Mouse (Mus musculus) A20 (cell line): ENCODE measurements around the gene Traf3ip3.

Experiments used
- DNase-seq: peaks from one replicate; pipeline ENCODE4 v3.0.0-alpha.2; 2011; ENCODE audit warnings: low read depth, low spot score

Gene Traf3ip3

DNA sequence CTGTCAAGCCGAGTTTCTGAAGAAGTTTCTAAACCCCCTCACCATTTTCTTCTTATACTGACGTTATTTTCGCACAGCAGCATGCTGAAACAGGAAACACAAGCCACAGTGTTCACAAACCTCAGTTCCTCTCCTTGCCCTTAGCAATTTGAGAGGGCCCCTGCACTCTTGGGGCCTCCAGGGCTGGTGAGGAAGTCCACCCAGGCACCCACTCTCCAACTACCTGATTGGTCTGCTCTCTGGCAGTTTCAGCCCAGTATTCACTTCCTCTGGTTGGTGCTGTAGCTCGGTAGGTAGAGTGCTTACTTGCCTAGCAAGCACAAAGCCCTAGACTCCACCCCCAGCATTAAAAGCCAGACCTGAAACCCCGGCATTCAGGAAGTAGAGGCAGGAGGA, at the start of gene Traf3ip3:
Gene Traf3ip3, minus strand, starts transcription at position 321 of the 396 bp plus-strand sequence.
- peak; percentile 95 for DNase-seq

DNA sequence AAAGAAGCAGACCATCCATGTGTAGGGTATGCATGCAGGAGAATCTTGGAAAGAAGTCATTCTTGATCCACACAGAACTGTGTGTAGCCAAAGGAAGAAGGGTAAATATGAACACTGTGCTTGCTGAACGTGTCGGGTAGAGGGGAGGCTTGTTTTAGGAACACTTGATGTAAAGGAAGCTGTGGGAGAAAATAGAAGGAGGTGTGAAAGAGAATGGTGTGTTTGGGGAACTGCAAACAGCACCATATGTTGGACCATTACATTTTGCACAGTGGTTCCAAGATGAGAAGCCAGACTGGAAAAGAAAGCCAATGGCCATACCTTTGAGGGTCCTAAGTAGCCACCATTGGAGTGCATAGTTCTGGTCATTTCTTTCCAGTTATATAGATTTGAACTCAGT, 48.5 kb upstream of the Traf3ip3 start:
- no peak for DNase-seq

GRCm38 (mm10) chr1:193244235-193244634, 42.7 kb upstream of the Traf3ip3 start:
- DNase-seq = no peak

GRCm38 (mm10) chr1:193243571-193244193, 42.2 kb upstream of the Traf3ip3 start:
- DNase-seq = no peak

DNA sequence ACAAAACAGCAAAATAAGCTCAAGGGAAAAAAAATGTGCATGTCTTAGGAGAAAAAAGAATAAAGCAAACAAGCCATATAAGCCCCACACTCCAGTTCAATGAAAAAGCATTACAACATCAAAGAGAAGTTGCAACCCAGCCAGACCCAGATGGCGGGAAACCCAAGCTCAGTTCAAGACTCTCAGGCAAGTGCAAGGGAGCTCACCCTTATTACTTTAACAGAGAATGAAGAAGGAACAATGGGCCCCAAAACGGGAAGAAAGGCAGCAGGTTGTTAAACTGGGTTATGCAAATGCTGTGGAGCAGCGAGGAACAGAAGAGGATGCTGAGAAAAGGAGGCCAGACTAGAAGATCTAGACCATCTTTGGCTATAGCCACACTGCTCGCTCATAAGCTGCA, 41.4 kb upstream of the Traf3ip3 start:
- DNase-seq = peak; percentile 61

DNA sequence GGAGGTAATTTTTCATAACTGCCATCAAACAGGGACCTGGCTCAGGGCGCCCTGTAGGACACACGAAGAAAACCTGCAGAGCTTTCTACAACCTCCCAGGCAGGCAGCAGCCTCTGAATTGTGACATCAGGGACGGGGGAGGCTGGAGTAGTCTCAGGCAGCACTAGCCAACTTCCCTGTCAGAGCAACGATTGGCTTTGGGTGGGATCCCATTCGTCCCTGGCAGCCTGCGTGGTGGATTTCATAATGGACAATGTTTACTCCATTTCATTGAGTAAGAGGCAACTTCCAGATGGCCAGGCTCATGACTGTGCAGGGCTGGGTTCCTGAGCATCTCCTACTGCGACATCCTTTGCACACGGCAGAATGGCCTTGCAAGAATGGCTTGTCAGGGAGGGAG, 40.7 kb upstream of the Traf3ip3 start:
- DNase-seq = no peak

DNA sequence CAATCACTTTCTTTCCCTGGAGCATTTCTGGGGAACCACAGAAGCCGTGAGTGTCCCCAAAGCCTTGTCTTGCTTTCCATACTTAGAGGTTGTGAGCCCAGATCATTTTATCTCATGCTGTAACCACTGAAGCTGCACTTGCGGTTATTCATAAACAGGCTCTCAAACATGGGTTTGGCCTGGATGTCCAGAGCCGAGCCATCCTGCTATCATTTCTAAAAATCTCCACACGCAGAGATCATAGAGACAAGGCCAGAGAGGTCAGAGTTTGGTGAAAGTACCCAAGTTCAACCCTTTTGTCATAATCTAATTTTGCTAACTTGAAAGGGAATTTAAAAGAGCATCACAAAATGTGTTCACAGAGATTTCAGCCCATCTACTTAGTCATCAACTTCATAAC, 39.9 kb upstream of the Traf3ip3 start:
- DNase-seq = no peak

DNA sequence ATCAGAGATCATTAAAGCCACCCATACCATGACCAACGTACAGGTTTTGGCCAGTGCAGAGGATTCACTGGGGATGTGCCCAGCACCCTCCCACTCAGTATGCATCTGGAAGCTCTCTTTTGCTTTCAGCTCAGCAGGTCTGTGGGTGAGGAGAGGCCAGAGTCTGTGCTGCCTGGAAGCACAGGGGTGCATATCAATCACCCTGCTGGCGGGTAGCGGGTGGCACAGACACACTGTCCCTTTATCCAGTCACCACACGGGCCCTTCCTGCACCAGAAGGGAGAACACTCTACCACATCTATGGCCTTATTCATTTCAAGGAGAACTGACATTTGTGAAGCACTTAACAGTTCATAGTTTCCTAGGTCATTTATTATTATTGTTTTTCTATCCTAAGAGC, 36.9 kb upstream of the Traf3ip3 start:
- no peak for DNase-seq

DNA sequence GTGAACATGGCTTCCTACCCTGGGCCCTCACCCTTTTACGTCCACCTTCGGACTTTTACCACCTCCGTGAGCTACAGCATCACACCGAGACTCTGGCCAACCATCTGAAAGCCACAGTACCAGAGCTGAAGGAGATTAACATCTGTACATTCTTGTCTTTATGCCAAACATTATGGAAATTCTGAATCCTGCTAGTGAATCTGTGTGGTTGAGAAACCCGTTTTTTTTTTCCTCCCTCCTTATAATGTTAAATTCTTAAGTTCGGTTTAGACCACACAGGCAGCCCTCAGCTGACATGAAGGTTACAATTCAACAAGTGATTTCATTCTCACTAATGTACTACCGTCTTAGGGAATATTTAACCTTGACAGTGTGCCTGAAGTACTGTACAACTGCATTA, 33.4 kb upstream of the Traf3ip3 start:
- DNase-seq = no peak

DNA sequence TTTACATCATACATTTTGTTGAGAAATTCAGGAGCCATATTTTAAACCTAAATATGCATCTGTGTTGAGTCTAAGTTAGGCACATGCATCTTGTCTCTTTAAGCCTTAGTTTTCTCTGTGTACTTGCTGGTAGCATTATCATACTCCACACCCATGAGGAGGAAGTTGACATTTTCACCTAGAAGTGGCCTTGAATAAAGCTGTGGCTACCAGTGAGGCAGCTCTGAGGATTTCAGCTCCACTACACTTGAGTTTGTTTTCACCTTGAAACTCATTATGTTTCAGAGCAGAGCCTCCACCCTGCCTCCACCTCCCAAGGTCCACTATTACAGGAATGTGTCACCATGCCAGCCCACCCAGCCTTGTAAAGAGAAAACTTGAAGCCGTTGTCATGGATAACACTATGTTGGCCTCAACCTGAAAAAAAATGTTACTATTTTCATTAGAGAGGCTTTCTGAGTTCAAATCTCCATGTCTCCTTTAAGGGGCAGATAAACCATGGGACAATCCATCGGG, 32.7 kb upstream of the Traf3ip3 start:
- DNase-seq = peak; percentile 15

- DNase-seq = no peak
Measured at GRCm38 (mm10) chr1:193232732-193233131, 31.2 kb upstream of the Traf3ip3 start.

GRCm38 (mm10) chr1:193230935-193231334, 29.4 kb upstream of the Traf3ip3 start:
- peak; percentile 29 for DNase-seq

- no peak for DNase-seq
Measured at GRCm38 (mm10) chr1:193230531-193230930, 29.0 kb upstream of the Traf3ip3 start.

GRCm38 (mm10) chr1:193229570-193229969, 28.1 kb upstream of the Traf3ip3 start:
- no peak for DNase-seq

DNA sequence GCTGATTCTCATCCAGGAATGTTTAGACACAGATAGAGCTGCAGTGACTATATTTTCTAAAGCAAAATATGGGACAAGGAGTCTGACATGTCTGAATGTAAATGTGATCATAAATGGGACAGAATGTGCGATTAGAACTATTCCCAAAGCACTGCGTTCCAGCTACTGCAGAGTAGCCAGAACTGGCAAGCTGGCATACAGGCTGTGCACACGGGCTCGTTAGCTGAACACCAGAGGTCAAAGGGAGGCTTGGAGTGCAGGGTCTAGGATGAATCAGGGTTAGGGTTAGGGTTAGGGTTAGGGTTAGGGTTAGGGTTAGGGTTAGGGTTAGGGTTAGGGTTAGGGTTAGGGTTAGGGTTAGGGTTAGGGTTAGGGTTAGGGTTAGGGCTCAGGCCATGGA, 26.0 kb upstream of the Traf3ip3 start:
- DNase-seq = no peak

DNA sequence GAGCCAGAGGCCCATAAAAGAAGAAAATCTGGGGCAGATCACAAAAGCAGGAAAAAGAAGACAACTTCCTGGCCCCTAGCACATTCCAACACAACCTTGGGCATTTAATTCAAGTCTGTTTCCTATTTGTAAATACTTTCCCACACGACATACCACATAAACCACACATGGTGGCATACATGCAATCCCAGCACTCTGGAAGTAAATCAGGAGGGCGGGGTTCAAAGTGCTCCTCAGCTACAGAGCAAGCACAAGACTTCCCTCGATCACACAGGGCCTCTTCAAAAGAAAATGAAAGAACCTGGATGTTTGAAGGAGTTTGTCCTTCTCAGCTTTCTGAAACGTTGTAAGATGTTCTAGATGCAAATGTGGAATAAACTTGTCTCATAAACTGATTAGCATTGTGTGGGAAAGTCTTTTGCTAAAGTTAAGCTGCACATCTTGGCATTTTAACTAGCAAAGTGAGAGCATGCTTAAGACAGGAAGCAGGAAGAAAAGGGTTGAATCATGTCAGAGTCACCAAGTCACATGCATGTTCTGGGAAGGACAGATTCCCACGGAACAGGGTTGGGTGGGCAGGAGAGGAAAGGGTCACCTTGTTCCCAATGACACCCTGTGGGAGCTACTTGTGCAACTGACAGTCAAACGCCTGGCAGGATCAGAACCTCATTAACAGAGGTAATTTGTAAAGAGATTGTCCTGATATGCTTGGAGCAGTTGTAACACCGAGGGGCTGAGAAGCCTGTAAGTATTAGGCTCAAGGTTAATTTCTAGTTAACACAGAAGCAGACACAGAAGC, 25.4 kb upstream of the Traf3ip3 start:
- DNase-seq = no peak

GRCm38 (mm10) chr1:193226114-193226513, 24.6 kb upstream of the Traf3ip3 start:
- DNase-seq = no peak

DNA sequence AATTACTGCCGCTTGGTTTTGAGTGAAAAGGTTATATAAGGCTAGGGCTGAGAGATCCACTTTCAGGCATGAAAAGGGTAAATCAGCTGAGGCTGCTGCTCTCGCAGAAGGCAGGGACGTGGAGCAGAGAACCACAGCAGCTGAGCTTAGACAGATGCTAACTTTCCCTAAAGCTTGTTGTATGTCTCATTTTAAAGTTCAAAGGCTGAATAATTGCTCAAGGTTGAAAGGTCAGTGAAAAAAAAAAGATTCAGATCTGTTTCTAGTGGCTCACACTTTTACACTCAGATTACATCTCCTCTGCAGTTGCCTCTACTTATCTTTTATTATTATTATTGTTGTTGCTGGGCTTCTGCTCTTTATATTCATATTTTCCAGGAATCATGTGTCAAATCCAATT, 24.0 kb upstream of the Traf3ip3 start:
- no peak for DNase-seq

GRCm38 (mm10) chr1:193220408-193220807, 18.9 kb upstream of the Traf3ip3 start:
- DNase-seq = no peak

DNA sequence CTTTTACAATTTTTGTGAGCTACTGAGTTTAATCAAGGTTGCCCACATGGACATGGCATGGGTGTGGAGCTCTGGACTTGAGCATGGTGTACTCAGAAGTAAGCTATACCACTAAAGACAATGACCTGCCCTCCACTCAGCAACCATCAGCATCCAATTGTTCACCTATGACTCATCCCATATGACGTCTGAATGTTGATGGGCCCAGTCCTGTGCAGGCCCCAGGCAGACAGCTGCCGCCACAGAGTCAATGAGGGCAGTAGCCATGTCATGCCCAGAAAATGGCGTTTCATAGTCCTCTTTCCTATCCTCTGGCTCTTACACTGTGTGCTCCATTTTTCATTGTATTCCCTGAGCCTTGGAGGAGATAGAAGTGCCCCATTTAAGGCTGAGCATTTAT, 14.5 kb upstream of the Traf3ip3 start:
- no peak for DNase-seq

DNA sequence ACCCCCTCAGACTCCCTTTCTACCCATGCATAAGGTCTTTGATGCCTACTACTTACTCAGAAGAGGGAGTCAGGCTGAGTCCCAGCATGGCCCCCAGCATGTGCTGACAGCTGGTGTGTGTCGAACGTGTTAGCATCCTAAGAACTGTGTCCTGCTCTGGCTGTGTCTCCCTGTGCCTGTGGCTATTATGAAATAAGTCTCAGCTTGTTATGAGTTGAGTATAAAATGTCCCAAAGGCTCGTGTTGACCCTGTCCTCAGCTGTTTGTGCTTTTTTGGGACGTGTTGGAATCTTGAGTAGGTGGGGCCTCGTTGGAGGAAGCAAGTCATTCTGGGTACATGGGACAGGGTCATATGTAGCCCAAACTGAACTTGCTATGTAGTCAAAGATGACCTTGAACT, 12.6 kb upstream of the Traf3ip3 start:
- no peak for DNase-seq

DNA sequence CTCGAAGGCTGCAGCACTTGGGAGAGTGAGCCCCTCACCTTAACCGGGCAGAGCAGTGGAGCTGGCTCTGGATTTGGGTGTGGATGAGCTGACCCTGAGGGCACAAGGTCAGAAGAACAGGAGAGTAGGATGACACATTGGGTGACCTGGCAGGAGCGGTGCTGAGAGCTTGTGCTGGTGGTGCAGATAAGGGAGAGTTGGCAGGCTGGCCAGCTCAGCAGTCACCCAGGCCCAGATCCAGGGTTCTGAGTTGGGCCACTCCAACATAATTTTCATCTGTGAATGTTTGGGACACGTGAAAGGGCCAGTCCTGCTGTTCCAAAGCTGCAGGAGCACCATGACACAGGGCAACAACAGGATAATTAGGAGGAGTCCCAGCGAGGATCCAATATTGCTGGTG, 9.9 kb upstream of the Traf3ip3 start:
- no peak for DNase-seq

DNA sequence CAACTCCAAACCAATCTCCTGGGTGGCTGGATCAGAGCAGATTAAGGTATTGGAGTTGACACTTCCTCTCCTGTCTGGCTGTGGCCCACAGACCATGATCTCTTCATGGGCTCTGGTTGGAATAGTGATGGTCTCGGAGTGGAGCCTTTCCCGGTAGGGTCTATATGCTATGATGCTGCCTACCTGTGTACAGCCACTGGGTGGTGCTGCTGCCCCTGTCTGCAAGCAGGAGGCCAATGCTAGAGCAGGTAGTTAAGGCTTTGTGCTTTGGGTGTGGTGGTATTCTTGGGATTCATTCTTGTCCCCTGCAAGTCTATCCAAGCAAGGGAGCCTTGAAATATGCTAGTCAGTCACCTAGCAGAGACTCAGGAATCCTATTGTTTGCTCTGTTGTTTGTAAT, 6.7 kb upstream of the Traf3ip3 start:
- no peak for DNase-seq
